Mouse (Mus musculus): ENCODE results near the gene Rnf141.

The Rnf141 gene

DNA sequence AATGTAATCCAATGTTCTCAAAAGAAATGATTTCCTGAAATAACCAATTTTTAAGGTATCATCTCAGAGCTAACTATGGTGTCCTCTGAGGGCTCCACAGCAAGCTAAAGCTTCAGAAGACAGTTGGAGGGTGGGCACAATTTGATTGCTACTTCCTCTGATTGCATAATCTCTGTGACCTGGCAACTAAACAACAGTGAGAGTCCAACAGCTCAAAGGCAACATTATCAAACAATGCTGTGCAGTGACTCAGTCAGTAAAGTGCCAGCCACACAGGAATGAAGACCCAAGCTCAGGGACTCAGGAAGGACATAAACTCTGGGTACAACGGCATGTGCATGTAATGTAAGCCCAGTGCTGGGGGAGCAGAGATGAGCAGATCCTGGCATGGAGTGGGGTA lies 11.2 kb downstream of the Rnf141 start:
- no peak for DNase-seq (ENCODE audit: low spot score)

DNA sequence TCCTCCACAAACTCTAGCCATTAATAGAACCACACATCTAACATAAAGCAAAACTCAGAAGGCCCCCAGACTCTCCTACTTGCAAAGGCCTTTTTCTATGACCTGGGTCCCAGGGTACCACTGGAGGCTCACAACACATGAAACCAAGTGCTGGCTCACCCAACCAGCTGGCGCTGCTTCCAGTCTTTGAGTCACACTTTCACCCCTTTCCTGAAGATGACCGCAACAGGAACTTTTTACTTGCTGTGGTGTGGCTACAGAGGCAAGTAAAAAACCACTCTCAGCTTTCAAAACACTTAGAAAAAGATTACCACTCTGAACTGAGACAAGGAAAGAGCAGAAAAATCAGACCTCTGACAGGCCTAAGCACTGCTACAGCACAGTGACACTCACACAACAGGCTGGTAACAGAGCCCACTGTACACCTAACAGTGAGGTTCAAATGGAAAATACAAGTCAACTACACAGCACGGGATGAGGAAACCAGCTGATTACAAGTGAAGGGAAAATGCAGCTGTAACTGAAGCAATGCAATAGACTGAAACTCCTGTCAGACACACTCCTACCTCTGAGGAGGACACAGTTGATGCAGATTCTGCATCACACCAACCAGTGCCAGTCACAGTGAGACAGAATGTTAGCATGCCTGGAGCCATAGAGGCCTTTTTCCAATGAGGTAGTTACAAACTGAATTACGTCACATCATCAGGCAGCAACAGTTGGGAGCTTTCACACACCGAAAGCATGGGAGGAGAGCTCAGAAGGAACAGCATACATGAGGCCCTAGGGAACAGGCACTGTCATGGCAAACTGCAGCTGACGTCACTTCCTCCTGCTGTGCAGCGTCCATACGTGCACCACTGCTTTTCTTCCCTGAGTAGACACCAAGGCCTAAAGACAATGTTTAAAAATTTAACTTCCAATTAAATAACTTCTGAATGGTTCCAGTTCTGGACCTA lies 20.0 kb downstream of the Rnf141 start:
- no peak for DNase-seq (ENCODE audit: low spot score)

DNA sequence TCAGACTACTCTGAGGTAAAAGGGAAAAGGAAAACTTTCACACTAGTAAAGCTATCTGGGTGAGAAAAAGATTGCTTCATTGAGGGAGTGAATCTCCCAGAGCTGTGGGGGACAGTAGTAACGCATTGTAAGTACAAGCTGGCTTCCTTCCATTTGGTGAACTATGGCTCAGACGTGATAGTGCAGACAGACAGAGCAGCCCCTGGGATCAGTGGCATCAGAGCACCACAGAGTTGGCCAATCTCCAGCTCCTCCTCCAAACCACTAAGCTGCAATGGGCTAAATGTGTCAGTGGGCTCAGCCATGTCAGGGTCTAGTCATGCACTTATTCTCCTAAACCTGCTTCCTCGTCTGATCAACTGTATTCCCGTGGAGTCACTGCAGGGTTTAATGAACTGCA lies 20.7 kb downstream of the Rnf141 start:
- DNase-seq (ENCODE audit: low spot score) = no peak

DNA sequence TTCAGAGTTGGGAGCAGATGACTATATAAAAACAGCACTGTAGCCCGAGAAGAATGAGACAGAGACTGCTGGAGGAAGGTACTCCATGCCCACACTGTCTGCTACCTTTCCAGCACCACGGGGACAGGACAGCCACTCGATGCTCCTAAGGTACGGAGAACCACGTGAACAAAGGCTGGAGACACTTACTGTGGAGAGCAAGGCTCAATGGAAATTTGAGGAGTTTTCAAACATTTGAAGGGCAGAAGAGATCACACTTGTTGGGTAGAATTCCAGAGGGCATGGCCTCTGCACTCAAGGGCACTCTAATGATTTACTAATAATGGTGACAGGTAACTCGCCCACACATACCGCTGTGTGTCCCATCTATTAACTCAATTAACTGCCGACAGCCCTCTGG lies 21.2 kb downstream of the Rnf141 start:
- no peak for DNase-seq (ENCODE audit: low spot score)

DNA sequence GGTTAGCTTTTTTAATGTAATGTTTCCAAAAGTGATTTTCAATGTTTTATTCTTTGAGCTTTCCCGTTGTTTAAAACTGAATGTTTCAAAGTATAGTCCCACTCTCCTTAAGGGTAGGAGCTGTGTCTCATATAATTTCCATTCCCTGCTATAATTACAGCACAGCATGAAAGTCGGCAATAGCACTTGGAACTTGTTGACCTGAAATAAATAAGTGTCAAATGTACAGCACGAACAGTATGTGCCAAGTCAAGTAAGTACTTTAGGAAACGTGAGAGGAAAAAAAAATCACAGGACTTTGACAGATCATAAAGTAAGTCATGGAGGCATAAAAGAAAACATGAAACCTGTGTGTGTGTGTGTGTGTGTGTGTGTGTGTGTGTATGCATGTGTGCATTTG lies 22.2 kb downstream of the Rnf141 start:
- no peak for DNase-seq (ENCODE audit: low spot score)

DNA sequence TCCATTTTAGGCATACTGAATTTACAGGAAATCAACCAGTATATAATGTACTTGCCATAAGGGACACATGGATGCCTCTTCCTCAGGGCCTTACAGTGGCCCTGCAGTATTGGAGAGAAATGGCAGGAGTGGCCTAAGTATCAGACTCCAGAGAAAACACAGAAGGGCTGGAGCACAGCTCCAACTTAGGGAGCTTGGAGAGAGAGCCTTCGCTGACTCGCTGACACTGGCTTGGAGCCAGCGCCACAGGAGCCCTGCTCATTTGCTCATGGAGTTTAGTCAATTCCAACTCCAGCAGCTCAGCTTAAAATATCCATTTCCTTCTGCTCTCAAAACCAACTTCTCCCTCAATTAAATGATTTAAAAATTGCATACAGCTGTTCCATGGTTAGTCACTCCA lies 22.6 kb downstream of the Rnf141 start:
- DNase-seq (ENCODE audit: low spot score) = no peak

DNA sequence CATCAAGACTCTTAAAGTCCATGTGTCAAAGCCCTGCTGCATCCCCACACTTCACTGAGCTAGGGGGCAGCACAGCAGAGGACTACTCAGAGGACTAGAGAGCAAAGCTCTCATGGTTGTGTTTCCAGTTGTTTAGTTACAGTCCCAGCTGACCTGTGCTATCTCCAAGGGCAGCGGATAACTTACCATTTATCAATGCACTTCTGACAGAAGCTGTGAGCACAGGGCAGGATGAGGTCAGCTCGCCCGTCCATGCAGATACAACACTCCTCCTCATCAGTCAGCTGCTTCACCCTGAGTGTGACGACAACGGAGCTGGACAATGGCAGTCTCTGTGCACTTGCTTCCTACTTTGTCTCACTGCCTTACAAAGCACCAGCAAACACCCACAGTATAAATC lies 23.2 kb downstream of the Rnf141 start:
- DNase-seq (ENCODE audit: low spot score) = no peak

DNA sequence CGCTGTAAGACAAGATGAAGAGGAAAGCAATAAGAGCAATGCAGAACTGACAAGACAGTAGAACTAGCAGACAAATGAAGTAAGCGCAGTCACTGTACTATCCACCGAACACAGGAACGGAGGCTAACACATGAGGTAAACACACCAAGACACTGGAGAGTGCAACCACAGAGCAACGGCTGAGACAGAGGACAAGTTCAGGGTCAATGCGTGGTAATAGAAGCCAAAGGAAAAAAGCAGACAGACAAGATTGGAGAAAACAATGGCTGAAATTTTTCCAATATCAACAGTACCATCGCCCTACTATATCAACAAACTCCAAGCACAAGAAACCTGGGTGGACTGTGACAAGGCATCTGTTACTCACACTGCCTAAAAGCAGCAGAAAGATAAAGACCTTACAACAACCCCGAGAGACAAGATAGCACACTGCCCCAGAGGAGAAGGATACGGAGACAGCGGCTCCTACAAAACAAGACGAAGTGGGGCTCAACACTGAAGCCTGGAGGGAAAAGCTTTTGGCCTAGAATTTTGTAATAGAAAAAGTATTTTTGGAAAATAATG lies 25.4 kb downstream of the Rnf141 start:
- DNase-seq (ENCODE audit: low spot score) = no peak

DNA sequence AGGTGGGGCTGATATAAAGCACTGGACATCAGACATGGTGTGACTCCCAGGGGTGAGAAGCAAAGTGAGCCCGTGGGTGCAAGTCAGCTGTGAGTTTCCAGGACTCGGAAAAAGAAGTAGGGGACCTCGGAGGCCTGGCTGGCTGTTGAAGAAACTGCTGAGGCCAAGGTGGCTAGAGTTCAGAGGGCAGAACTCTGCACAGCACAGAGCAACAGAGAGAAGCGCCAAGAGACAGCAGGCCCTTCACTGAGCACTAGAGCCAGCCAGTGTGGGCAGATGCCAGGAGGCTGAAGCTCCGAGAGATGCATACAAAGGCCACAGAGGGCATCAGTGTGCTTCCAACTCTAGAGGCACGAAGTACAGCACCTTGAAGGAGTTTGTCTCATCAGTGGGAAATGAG lies 26.1 kb downstream of the Rnf141 start:
- DNase-seq (ENCODE audit: low spot score) = no peak

DNA sequence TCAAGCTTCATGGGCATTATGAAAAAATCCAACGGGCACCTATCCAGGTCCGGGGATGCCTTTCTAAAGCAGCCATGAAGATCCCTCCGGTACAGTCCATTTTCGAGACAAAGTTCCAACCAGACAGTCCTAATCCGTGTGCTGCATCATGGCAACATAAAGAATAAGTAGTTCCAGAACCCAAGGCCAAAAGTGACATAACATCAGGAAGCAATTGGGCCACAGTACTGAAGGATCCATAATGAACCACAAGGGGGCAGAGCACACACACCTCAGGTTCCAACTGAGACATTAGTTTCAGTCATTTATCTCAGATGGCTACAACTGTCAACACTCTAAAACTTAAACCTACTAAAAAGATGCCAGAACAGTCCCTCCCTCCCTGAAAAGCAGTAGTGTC lies 28.2 kb downstream of the Rnf141 start:
- DNase-seq (ENCODE audit: low spot score) = peak; percentile 80

DNA sequence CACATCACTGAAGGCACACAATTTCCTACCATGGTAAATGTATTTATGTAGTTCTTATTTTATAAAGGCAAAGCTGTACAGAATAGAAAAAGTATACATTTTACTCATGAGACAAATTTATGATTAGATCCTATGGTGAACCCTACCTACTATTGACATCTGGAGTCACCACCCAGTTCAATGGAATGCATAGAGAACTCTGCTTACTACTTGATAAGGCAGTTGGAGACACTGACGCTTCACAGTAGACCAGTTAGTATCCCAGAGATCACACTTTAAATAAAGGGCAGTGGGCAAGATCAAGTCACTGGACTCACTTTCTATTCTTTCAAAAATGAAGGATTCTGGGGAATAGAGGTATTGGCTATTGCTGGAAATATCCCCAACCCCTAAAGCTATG lies 30.3 kb downstream of the Rnf141 start:
- DNase-seq (ENCODE audit: low spot score) = no peak

DNA sequence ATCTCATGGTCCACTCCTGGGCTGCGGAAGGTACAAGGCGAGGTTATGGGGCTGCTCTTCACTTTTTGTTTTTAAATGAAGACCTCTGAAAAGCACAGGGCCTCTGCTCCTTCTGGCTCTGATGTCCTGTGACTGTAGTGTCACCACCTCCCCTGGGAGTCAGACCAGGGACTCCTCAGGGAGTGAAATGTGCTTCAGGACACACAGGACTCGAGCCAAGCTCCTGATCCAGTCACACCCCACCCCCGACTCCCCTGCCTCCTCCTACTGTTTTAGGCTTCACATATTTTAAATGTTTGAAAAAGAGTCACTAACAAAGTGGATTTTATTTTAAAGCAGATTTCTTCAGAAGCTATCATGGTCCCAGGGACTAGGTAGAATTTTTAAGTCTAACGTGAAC lies 32.7 kb downstream of the Rnf141 start:
- DNase-seq (ENCODE audit: low spot score) = no peak

DNA sequence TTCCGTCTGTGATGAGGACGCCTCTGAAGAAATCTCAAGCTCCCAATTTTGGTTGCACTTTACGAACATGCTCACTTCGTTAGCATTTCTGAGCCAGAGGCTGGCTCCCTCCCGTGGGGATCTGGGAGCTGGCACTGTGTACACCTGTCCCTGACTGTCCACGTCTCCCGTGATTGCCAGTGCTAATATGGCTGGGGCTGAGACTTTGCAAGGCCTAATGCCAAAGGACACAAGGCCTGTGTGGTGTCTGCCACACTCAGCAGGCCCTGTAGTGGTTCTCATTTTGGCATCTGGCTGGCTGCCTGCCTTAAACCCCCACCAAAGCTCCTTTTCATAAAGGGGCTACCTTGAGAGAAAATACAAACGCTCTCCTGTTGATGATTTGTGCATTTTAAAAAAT lies 33.3 kb downstream of the Rnf141 start:
- no peak for DNase-seq (ENCODE audit: low spot score)

DNA sequence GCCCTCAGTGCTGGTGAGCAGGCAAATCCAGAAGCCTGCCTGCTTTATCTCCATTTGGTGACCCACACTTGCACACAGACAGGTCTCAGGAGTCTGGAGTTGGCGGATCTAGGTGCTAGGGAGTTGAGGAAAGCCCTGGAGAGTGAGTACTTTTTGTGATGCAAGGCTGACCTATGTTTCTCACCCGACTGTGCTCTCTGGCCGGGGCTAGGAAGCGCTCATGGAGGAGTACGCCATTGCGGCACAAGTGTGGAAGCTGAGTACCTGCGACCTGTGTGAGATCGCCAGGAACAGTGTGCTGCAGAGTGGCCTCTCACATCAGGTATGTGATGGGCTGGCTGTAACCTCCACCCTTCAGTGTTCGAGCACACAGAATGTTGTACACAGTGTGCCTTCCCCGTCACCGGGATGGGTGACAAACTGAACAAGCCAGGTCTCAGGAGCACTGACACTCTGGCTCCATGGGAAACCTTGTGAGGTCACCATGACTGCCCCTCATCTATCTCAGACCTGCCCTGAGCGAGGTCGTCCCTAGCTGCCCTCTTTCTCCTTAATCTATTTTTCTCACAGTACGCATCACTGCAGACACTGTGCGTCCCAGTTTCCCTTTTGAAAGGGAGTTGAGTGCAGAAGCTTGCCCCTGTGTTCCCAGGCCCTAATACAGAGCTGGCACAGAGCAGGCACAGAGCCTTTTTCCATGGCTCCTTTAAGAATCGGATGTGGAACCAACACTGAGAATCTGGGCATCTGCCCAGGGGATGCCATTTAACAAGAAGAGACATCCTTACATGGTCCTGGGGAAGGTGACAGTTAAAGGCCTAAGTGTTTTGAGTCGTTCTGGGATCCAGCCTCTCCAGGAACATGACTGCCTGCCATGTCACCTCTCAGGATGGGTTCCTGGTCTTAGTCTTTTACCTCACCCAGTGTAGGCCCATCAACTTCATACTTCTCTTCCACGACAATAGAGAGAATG lies 34.4 kb downstream of the Rnf141 start:
- DNase-seq (ENCODE audit: low spot score) = no peak

DNA sequence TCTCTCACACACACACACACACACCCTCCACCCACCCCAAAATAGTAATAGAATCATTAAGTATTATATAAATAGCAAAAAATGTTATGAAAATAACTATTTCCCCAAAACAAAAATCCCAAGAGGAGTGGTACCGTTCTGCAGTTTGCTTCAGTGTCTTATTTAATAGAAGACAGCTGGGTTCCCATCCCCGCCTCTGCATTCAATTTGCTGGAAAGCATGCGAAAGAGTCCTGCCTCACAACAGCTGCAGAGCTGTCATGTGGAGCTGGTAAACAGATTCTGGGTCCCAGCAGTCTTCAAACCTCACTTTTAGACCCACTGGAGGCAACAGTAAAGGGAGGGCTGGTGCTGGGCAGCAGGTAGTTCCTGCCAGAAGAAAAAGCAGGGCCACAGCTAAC lies 35.3 kb downstream of the Rnf141 start:
- no peak for DNase-seq (ENCODE audit: low spot score)

DNA sequence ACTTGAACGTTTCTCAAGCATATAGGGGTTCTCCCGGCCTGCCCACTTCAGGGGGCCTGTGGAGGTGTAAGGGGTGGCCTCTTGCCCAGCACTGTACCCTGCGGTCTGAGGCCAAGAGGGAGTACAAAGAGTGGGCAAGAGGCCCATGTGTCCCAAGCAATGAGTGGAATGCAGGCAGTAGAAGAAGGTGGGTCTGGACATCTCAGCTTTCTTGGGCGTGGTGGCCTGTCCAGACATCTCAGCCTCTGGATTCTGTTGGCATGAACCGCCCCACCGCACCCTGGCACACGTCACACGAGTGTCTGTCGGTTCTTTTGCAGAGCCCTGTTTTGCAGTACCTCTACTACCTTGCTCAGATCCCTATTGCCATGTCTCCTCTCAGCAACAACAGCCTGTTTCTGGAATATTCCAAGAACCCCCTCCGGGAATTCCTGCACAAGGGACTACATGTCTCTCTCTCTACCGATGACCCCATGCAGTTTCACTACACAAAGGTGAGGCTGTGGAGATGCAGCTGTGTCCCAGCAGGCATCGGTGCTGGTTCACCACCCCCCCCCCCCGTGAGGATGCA lies 36.7 kb downstream of the Rnf141 start:
- DNase-seq (ENCODE audit: low spot score) = no peak

DNA sequence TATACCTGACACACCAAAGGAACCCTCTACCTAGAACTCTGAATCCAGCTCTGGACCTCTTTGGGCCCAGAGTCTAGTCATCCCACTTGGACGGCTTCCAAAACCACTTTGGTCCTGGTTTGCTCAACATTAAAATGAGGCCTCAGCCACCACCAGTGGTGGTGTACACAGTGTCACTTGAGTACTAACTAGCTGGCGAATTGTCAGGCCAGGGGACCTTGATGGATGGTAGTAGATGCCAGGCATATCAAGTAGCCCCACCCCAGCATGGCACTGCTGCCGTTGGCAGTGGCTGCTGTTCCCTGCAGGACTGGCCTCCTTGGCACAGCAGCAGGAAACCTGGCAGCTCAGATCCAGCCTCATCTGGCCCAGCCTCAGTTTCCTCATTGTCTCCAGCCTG lies 40.0 kb downstream of the Rnf141 start:
- no peak for DNase-seq (ENCODE audit: low spot score)

DNA sequence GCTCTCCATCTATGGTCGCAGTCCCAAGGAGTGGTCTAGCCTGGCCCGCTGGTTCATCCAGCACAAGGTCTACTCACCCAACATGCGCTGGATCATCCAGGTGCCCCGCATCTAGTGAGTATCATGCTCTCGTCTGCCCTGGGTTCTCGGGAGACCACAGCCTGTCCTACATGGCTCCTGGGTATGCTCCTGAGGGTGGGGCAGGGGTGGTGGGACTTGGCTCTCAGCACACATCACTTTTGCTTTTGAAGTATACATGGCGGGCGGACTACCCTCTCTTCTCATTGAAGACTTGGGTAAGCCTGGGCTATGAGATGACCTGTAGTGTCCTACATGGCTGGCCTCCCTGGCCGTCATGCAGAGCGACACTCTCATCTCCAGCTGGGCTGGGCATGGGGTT lies 41.1 kb downstream of the Rnf141 start:
- DNase-seq (ENCODE audit: low spot score) = no peak

DNA sequence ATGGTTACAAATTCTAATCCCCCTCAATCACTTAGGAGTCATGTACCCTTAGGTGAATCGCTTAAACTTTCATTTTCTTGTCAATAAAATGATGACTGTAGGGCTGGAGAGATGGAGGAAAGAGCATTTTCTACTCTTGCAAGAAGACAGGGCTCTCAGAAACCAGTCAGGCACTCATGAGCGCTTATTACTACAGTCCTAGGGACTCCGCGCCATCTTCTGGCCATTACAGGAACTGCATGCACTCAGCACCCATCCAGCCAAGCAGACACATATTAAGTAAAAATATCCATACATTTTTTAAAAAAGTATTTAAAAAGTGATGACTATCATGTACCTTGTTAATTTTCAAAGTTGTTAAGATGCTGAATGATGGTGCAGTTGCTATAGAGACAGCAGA lies 43.2 kb downstream of the Rnf141 start:
- DNase-seq (ENCODE audit: low spot score) = peak; percentile 89

DNA sequence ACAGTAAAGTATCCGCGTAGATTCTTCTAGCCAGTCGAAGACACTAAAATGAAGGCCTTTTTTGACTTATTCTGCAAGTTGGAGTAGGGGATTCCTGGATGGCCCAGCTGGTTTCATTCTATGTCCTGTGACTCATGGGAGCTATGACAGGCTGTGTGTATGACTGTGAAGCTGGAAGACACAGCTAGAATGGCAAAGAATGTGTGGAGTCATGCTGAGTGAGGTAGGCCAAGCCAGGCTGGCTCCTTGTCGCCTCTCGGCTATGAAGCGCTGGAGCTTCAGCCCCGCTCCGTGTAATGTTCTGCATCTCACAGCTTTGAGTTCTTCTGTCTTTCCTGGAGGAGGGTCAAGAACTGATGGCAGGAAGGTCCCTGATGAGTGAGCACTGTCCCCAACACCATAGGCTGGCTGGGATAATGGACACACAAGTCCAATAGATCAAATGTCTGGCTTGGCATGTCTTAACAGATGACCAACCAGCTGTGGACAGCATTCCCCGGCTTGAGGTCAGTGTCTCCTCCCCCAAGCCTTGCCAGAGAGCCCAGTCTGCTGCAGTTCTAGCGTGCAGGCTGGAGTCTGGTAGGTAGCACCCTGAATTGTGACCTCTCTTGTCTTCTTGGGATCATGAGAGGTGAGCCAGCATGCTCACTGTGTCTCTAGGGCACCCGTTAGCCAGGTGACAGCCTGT lies 46.4 kb downstream of the Rnf141 start:
- no peak for DNase-seq (ENCODE audit: low spot score)

DNA sequence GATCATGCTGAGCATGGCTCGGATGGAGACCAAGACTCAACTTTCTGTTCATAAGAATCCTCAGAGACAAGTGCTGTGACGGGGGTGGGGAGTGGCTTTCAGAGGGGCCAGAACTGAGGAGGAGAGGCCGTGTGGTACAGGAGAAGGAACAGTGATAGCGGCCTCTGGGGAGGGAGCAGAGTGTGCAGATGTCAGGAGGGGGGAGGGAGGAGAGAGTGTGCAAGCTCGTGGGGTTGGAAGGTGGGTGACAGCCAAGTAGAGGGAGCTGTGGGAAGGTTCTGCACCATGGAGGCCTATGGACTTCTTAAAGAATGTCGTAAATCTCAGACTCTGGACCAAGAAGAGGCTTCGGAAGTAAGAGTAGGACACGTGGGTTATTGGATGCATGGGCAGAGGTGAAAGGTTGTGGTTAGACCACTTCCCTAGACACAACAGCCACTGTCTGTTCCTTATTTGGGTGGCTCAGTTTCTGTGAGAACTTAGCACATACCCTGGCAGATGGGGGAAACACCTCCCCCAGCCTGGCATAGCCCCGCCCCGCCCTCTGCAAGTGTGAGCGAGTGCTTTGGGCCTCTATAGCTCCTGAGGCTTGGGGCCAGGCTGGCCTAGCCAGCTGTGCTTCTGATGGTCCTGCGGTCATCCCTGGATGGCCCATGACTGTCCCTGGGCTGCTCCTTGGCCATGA lies 47.7 kb downstream of the Rnf141 start:
- no peak for DNase-seq (ENCODE audit: low spot score)

All from retina, embryonic 14.5 days (tissue).